Mouse (Mus musculus) lung, adult 2 months (tissue): ENCODE results near the gene Ryr2.

Experiments
- CTCF ChIP-seq: fragments of 200-500 bp; IDR thresholded peaks from 2 replicates; pipeline ENCODE4 v1.5.1; 2011; ENCODE audit warnings: mild to moderate bottlenecking, low read length, control low read depth; ENCODE audit not compliant: insufficient read depth
- POLR2A ChIP-seq: fragments of 200-500 bp; IDR thresholded peaks from 2 replicates; pipeline ENCODE4 v1.6.1; 2011; ENCODE audit warnings: low read depth, mild to moderate bottlenecking, control low read depth, low read length, borderline replicate concordance; ENCODE audit errors: extremely low read depth

- no peak for TF ChIP-seq POLR2A
- TF ChIP-seq CTCF: no peak
Measured at GRCm38 (mm10) chr13:12044751-12045150, 62.0 kb downstream of the Ryr2 start.
